Mouse (Mus musculus) Muller cell, postnatal 12 days (primary cell): ENCODE measurements at regions not wholly inside any gene's neighbourhood (a gene's known extent, or its start where the extent isn't known, plus 50 kb on each side); places are given as distances from the start of the nearest gene placed in this dataset.

Experiments used
- DNase-seq: peaks from one replicate; pipeline ENCODE4 v3.0.0-alpha.2; 2015; ENCODE audit errors: inconsistent ontology term

DNA sequence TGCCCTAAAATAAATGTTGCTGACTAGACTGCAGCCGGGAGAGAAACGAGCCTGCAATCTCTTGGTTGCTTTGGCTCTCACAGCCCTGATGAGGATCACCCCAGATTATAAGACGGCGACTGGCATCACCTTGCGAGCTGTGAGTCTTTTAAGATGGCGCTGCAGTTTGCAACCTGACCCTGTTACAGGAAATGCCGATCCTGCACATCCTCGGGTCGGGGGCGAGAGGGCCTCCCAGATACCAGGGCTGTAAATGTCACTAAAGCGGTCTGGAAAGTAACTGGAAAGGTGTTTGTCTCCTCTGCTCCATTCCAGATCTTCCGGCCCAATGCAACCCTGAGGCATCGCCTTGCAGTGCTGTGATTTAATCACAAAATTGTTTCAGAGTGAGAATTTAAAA lies 53.4 kb downstream of the Cartpt start:
- DNase-seq: no peak

GRCm38 (mm10) chr13:99842626-99843025 lies 58.3 kb downstream of the Cartpt start:
- DNase-seq: peak; percentile 34

GRCm38 (mm10) chr13:99839446-99839845 lies 61.4 kb downstream of the Cartpt start:
- no peak for DNase-seq

- DNase-seq: peak; percentile 38
These were observed 63.0 kb downstream of the Cartpt start for GRCm38 (mm10) chr13:99837772-99838425.

GRCm38 (mm10) chr13:99837180-99837579 lies 63.7 kb downstream of the Cartpt start:
- DNase-seq: no peak

DNA sequence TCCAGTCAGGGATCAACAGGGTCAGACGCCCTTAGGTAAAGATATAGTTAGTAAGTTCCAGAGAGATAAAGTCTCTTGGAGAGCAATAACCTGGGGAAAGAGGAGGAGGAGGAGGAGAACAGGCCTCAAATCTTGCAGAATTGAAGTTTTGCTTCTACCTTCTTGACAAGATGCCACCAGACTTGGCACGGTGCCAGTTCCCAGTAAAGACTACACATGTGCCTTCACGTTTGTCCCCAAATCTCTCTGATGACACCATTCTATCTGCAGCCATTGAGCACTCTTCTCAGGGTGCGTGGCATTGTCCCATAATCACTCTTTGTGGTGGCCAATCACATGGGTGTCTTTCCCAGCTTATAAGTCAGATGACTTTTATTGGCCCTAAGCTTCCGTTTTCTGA lies 64.3 kb downstream of the Cartpt start:
- no peak for DNase-seq

- no peak for DNase-seq
These were observed 65.4 kb downstream of the Cartpt start for GRCm38 (mm10) chr13:99835518-99835917.

GRCm38 (mm10) chr13:99830080-99830724 lies 70.7 kb downstream of the Cartpt start:
- peak; percentile 58 for DNase-seq

GRCm38 (mm10) chr13:99827573-99827972 lies 73.3 kb downstream of the Cartpt start:
- DNase-seq: no peak

- DNase-seq: no peak
These were observed 76.3 kb downstream of the Cartpt start for GRCm38 (mm10) chr13:99824625-99825024.

GRCm38 (mm10) chr13:99816666-99817065 lies 84.2 kb downstream of the Cartpt start:
- DNase-seq: no peak

- no peak for DNase-seq
These were observed 85.1 kb downstream of the Cartpt start for GRCm38 (mm10) chr13:99815786-99816185.

- peak; percentile 79 for DNase-seq
These were observed 86.1 kb downstream of the Cartpt start for GRCm38 (mm10) chr13:99814801-99815200.

GRCm38 (mm10) chr13:99814033-99814556 lies 86.8 kb downstream of the Cartpt start:
- no peak for DNase-seq

- DNase-seq: no peak
These were observed 106.4 kb downstream of the Cartpt start for GRCm38 (mm10) chr13:99794448-99794847.

- DNase-seq: peak; percentile 50
These were observed 107.0 kb downstream of the Cartpt start for GRCm38 (mm10) chr13:99793786-99794435.

- DNase-seq: no peak
These were observed 107.9 kb downstream of the Cartpt start for GRCm38 (mm10) chr13:99793001-99793400.

GRCm38 (mm10) chr13:99790951-99791350 lies 109.9 kb downstream of the Cartpt start:
- no peak for DNase-seq

DNA sequence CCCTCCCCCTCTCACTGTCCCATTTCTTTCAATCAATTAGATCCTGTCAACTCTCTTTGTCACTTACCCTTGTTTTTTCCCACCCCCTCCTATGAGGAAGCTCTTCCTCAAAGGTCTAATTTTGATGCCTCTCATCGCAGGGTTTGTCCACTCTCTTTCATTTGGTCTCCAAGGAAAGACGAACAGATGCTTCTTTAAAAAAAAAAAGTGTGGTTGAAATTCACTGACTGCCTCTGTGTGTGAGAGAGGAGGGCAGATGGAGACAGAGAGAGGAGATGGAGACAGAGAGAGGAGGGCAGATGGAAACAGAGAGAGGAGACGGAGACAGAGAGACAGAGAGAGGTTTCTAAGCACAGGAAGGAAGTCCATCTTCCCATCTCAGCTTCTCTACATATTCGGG lies 113.1 kb downstream of the Cartpt start:
- DNase-seq: no peak

- no peak for DNase-seq
These were observed 115.5 kb downstream of the Cartpt start for GRCm38 (mm10) chr13:99785427-99785826.

GRCm38 (mm10) chr13:99784314-99784713 lies 116.6 kb downstream of the Cartpt start:
- DNase-seq: no peak

GRCm38 (mm10) chr13:99782883-99783721 lies 117.8 kb downstream of the Cartpt start:
- no peak for DNase-seq
